Mouse (Mus musculus): ENCODE measurements around the gene Mdc1. TPM values are rescaled to one million over a fixed set of nuclear protein-coding genes. Genes with fewer than 3 reads are reported as not detected.

Mdc1 gene
- polyA plus RNA-seq, 1 experiment from 2014 or later: 16.1 TPM

GRCm38 (mm10) chr17:35803858-35804399 lies 37.4 kb upstream of the Mdc1 start:
- no peaks in the 10 kb centered on the region for H3K9me3 ChIP-seq (ENCODE audit: control insufficient read depth, low read length)
- no peak overlapping the region for H3K4me2 ChIP-seq (ENCODE audit: low read length)
- H3K27me3 ChIP-seq (ENCODE audit: control insufficient read depth, insufficient read depth, low read length): no peaks in the 10 kb centered on the region
- peaks cover 4 to 12% of the 10 kb centered on the region in 2 experiments; a peak in 3 of 4 replicates for H3K4me1 ChIP-seq (ENCODE audit: control insufficient read depth in 2 of 2, insufficient read depth in 2 of 2, low read length in 2 of 2)
- no peak overlapping the region for H3K9ac ChIP-seq (ENCODE audit: low read length)
- no peaks in the 10 kb centered on the region for H3K36me3 ChIP-seq (ENCODE audit: control insufficient read depth, insufficient read depth, low read length)
- WGBS: 27% methylated on average over 4 of the region's 4 CpGs
- ATAC-seq (ENCODE audit: insufficient number of reproducible peaks, insufficient read depth, low FRiP score, low read depth): no peak
- no peak overlapping the region for H3K4me3 ChIP-seq (ENCODE audit: control insufficient read depth in 1 of 2, insufficient read depth in 1 of 2, low read depth in 1 of 2, low read length in 2 of 2)
- H3K27ac ChIP-seq (replicated peaks in 1 of 2; ENCODE audit: control insufficient read depth in 1 of 2, insufficient read depth in 1 of 2, low read depth in 2 of 2, low read length in 2 of 2): peak overlapping the region; percentile 38 to 68

GRCm38 (mm10) chr17:35808073-35808472 lies 33.2 kb upstream of the Mdc1 start:
- Histone ChIP-seq H3K9ac (ENCODE audit: low read length) (no peak overlapping the region), H3K4me2 (ENCODE audit: low read length) (no peak overlapping the region), H3K27me3 (ENCODE audit: control insufficient read depth, insufficient read depth, low read length) (no peaks in the 10 kb centered on the region), H3K4me3 (ENCODE audit: control insufficient read depth in 1 of 2, insufficient read depth in 1 of 2, low read depth in 1 of 2, low read length in 2 of 2) (no peak overlapping the region), H3K9me3 (ENCODE audit: control insufficient read depth, low read length) (no peaks in the 10 kb centered on the region), H3K4me1 (ENCODE audit: control insufficient read depth in 2 of 2, insufficient read depth in 2 of 2, low read length in 2 of 2) (peaks cover 22 to 40% of the 10 kb centered on the region in 2 experiments), H3K36me3 (ENCODE audit: control insufficient read depth, insufficient read depth, low read length) (no peaks in the 10 kb centered on the region), H3K27ac (replicated peaks in 1 of 2; ENCODE audit: control insufficient read depth in 1 of 2, insufficient read depth in 1 of 2, low read depth in 2 of 2, low read length in 2 of 2) (no peak overlapping the region)
- no peak for ATAC-seq (ENCODE audit: insufficient number of reproducible peaks, insufficient read depth, low FRiP score, low read depth)
- 63% methylated on average over 9 of the region's 9 CpGs for WGBS

GRCm38 (mm10) chr17:35809395-35809794 lies 31.9 kb upstream of the Mdc1 start:
- Histone ChIP-seq H3K4me1 (ENCODE audit: control insufficient read depth in 2 of 2, insufficient read depth in 2 of 2, low read length in 2 of 2) (peaks cover 28 to 37% of the 10 kb centered on the region in 2 experiments), H3K36me3 (ENCODE audit: control insufficient read depth, insufficient read depth, low read length) (no peaks in the 10 kb centered on the region), H3K27ac (replicated peaks in 1 of 2; ENCODE audit: control insufficient read depth in 1 of 2, insufficient read depth in 1 of 2, low read depth in 2 of 2, low read length in 2 of 2) (no peak overlapping the region), H3K4me3 (ENCODE audit: control insufficient read depth in 1 of 2, insufficient read depth in 1 of 2, low read depth in 1 of 2, low read length in 2 of 2) (no peak overlapping the region), H3K9me3 (ENCODE audit: control insufficient read depth, low read length) (no peaks in the 10 kb centered on the region), H3K27me3 (ENCODE audit: control insufficient read depth, insufficient read depth, low read length) (no peaks in the 10 kb centered on the region), H3K9ac (ENCODE audit: low read length) (no peak overlapping the region), H3K4me2 (ENCODE audit: low read length) (no peak overlapping the region)
- WGBS: 75% methylated on average over 11 of the region's 11 CpGs
- ATAC-seq (ENCODE audit: insufficient number of reproducible peaks, insufficient read depth, low FRiP score, low read depth): no peak

GRCm38 (mm10) chr17:35810900-35811648 lies 30.2 kb upstream of the Mdc1 start:
- Histone ChIP-seq H3K9me3 (ENCODE audit: control insufficient read depth, low read length) (no peaks in the 10 kb centered on the region), H3K27ac (replicated peaks in 1 of 2; ENCODE audit: control insufficient read depth in 1 of 2, insufficient read depth in 1 of 2, low read depth in 2 of 2, low read length in 2 of 2) (peak overlapping the region; percentile 2 to 65; a peak in 3 of 4 replicates), H3K4me2 (ENCODE audit: low read length) (no peak overlapping the region), H3K4me3 (ENCODE audit: control insufficient read depth in 1 of 2, insufficient read depth in 1 of 2, low read depth in 1 of 2, low read length in 2 of 2) (no peak overlapping the region), H3K9ac (ENCODE audit: low read length) (peak overlapping the region; percentile 21; the same call in 1 of the 2 replicates), H3K4me1 (ENCODE audit: control insufficient read depth in 2 of 2, insufficient read depth in 2 of 2, low read length in 2 of 2) (peaks cover 40 to 53% of the 10 kb centered on the region in 2 experiments), H3K36me3 (ENCODE audit: control insufficient read depth, insufficient read depth, low read length) (no peaks in the 10 kb centered on the region), H3K27me3 (ENCODE audit: control insufficient read depth, insufficient read depth, low read length) (no peaks in the 10 kb centered on the region)
- no peak for ATAC-seq (ENCODE audit: insufficient number of reproducible peaks, insufficient read depth, low FRiP score, low read depth)
- WGBS: 63% methylated on average over 5 of the region's 5 CpGs

- H3K4me3 ChIP-seq (ENCODE audit: control insufficient read depth in 1 of 2, insufficient read depth in 1 of 2, low read depth in 1 of 2, low read length in 2 of 2): no peak overlapping the region
- peak overlapping the region; percentile 99 for H3K27ac ChIP-seq (replicated peaks in 1 of 2; ENCODE audit: control insufficient read depth in 1 of 2, insufficient read depth in 1 of 2, low read depth in 2 of 2, low read length in 2 of 2)
- no peak overlapping the region; the same call in 1 of the 2 replicates for H3K4me2 ChIP-seq (ENCODE audit: low read length)
- ATAC-seq (ENCODE audit: insufficient number of reproducible peaks, insufficient read depth, low FRiP score, low read depth): no peak
- H3K9ac ChIP-seq (ENCODE audit: low read length): peak overlapping the region; percentile 59
- H3K36me3 ChIP-seq (ENCODE audit: control insufficient read depth, insufficient read depth, low read length): no peaks in the 10 kb centered on the region
- H3K27me3 ChIP-seq (ENCODE audit: control insufficient read depth, insufficient read depth, low read length): no peaks in the 10 kb centered on the region
- H3K4me1 ChIP-seq (ENCODE audit: control insufficient read depth in 2 of 2, insufficient read depth in 2 of 2, low read length in 2 of 2): peaks cover 48 to 65% of the 10 kb centered on the region in 2 experiments
- H3K9me3 ChIP-seq (ENCODE audit: control insufficient read depth, low read length): no peaks in the 10 kb centered on the region
- 78% methylated on average over 5 of the region's 5 CpGs for WGBS
Observed at GRCm38 (mm10) chr17:35812307-35812706, 29.0 kb upstream of the Mdc1 start.

GRCm38 (mm10) chr17:35812736-35813135 lies 28.6 kb upstream of the Mdc1 start:
- Histone ChIP-seq H3K27me3 (ENCODE audit: control insufficient read depth, insufficient read depth, low read length) (no peaks in the 10 kb centered on the region), H3K4me3 (ENCODE audit: control insufficient read depth in 1 of 2, insufficient read depth in 1 of 2, low read depth in 1 of 2, low read length in 2 of 2) (no peak overlapping the region), H3K36me3 (ENCODE audit: control insufficient read depth, insufficient read depth, low read length) (no peaks in the 10 kb centered on the region), H3K4me1 (ENCODE audit: control insufficient read depth in 2 of 2, insufficient read depth in 2 of 2, low read length in 2 of 2) (peaks cover 49 to 68% of the 10 kb centered on the region in 2 experiments), H3K27ac (replicated peaks in 1 of 2; ENCODE audit: control insufficient read depth in 1 of 2, insufficient read depth in 1 of 2, low read depth in 2 of 2, low read length in 2 of 2) (peak overlapping the region; percentile 99), H3K9ac (ENCODE audit: low read length) (peak overlapping the region; percentile 59), H3K4me2 (ENCODE audit: low read length) (peak overlapping the region; percentile 19), H3K9me3 (ENCODE audit: control insufficient read depth, low read length) (no peaks in the 10 kb centered on the region)
- no peak; the same call in 1 of the 2 replicates for ATAC-seq (ENCODE audit: insufficient number of reproducible peaks, insufficient read depth, low FRiP score, low read depth)
- WGBS: 37% methylated on average over 6 of the region's 6 CpGs

GRCm38 (mm10) chr17:35813245-35813647 lies 28.1 kb upstream of the Mdc1 start:
- Histone ChIP-seq H3K9ac (ENCODE audit: low read length) (peak overlapping the region; percentile 59), H3K9me3 (ENCODE audit: control insufficient read depth, low read length) (no peaks in the 10 kb centered on the region), H3K4me1 (ENCODE audit: control insufficient read depth in 2 of 2, insufficient read depth in 2 of 2, low read length in 2 of 2) (peaks cover 49 to 68% of the 10 kb centered on the region in 2 experiments), H3K27ac (replicated peaks in 1 of 2; ENCODE audit: control insufficient read depth in 1 of 2, insufficient read depth in 1 of 2, low read depth in 2 of 2, low read length in 2 of 2) (peak overlapping the region; percentile 99), H3K36me3 (ENCODE audit: control insufficient read depth, insufficient read depth, low read length) (no peaks in the 10 kb centered on the region), H3K4me3 (ENCODE audit: control insufficient read depth in 1 of 2, insufficient read depth in 1 of 2, low read depth in 1 of 2, low read length in 2 of 2) (no peak overlapping the region), H3K27me3 (ENCODE audit: control insufficient read depth, insufficient read depth, low read length) (no peaks in the 10 kb centered on the region), H3K4me2 (ENCODE audit: low read length) (peak overlapping the region; percentile 19)
- ATAC-seq (ENCODE audit: insufficient number of reproducible peaks, insufficient read depth, low FRiP score, low read depth): peak; percentile 91
- 5% methylated on average over 7 of the region's 7 CpGs for WGBS
